Mouse (Mus musculus) kidney, adult 2 months (tissue): Measurements from ENCODE around the gene Zcchc17. TPM values are rescaled to one million over a fixed set of nuclear protein-coding genes. Genes with fewer than 3 reads are reported as not detected.

ENCODE experiments used
- DNase-seq: peaks from one replicate; pipeline ENCODE4 v3.0.0; 2021
- H3K27ac ChIP-seq: fragments of 200-500 bp; 2 replicates; pipeline ENCODE4 v1.5.1; 2012; ENCODE audit warnings: low read depth, low read length, control low read depth, inconsistent platforms; ENCODE audit not compliant: insufficient read depth
- H3K27me3 ChIP-seq: fragments of 200-500 bp; replicated peaks from 2 replicates; pipeline ENCODE4 v1.6.1; 2012; ENCODE audit warnings: mild to moderate bottlenecking, moderate library complexity, low read length, inconsistent platforms; ENCODE audit not compliant: control insufficient read depth, insufficient read depth
- H3K36me3 ChIP-seq: fragments of 200-500 bp; 2 replicates; pipeline ENCODE4 v1.6.1; 2012; ENCODE audit warnings: mild to moderate bottlenecking, moderate library complexity, low read length, inconsistent platforms; ENCODE audit not compliant: control insufficient read depth, insufficient read depth
- H3K4me1 ChIP-seq: fragments of 200-500 bp; 2 replicates; pipeline ENCODE4 v1.6.1; 2011; ENCODE audit warnings: low read length; ENCODE audit not compliant: control insufficient read depth, insufficient read depth
- H3K4me3 ChIP-seq: fragments of 200-500 bp; 2 replicates; pipeline ENCODE4 v1.5.1; 2011; ENCODE audit warnings: mild to moderate bottlenecking, low read depth, low read length, control low read depth; ENCODE audit not compliant: insufficient read depth
- CTCF ChIP-seq: fragments of 200-500 bp; conservative IDR thresholded peaks from 2 replicates; pipeline ENCODE4 v1.5.1; 2011; ENCODE audit warnings: low read depth, mild to moderate bottlenecking, control low read depth, low read length, moderate library complexity, mixed read lengths; ENCODE audit not compliant: insufficient read depth, insufficient read length
- POLR2A ChIP-seq: fragments of 200-500 bp; IDR thresholded peaks from one replicate; pipeline ENCODE4 v1.6.1; 2011; ENCODE audit warnings: low read depth, low read length, control low read depth
- WGBS: fragments of 180-500 bp; shearing (Covaris S2); methylation state at CpG from one replicate; pipeline ENCODE4 v1.1.7; 2018; 5-methylcytosine and 5-hydroxymethylcytosine counted together
- polyA plus RNA-seq: library from polyadenylated mRNA; depleted of rRNA; stranded (reverse); fragments of >200 nt; gene quantifications from 2 replicates; pipeline ENCODE4 v1.2.3, GENCODE M21; 2012; rRNA removed

Zcchc17 gene
- 21.1 and 22.7 TPM in 2 replicates for polyA plus RNA-seq

GRCm38 (mm10) chr4:130359486-130360237, at the start of gene Zcchc17, which contains the start of gene Snrnp40:
TSS of gene Zcchc17 (minus strand) at chr4:130359943.
TSS of gene Snrnp40 (plus strand) at chr4:130360132.
- Histone ChIP-seq H3K27me3 (no peaks in the 10 kb centered on the region), H3K4me3 (peak within 1 kb of the TSS; percentile 94), H3K36me3 (no peaks in the 10 kb centered on the region), H3K27ac (peak within 1 kb of the TSS; percentile 73), H3K4me1 (peaks cover 7% of the 10 kb centered on the region; the same call in 1 of the 2 replicates)
- TF ChIP-seq POLR2A (peak; percentile 73), CTCF (no peak)
- 1% methylated on average over 49 of the region's 49 CpGs for WGBS
- peak; percentile 100 for DNase-seq

- TF ChIP-seq CTCF (0 out of 2 replicates have a peak, but pooled peaks have one; percentile 27), POLR2A (no peak)
- Histone ChIP-seq H3K27ac (no peak overlapping the region), H3K27me3 (no peaks in the 10 kb centered on the region), H3K4me3 (no peak overlapping the region), H3K36me3 (no peaks in the 10 kb centered on the region), H3K4me1 (peaks cover 20% of the 10 kb centered on the region; the same call in 1 of the 2 replicates)
- DNase-seq, result peak; percentile 13
- 70% methylated on average over 3 of the region's 3 CpGs for WGBS
Measured at GRCm38 (mm10) chr4:130391265-130391664, 31.5 kb upstream of the Zcchc17 start.

DNA sequence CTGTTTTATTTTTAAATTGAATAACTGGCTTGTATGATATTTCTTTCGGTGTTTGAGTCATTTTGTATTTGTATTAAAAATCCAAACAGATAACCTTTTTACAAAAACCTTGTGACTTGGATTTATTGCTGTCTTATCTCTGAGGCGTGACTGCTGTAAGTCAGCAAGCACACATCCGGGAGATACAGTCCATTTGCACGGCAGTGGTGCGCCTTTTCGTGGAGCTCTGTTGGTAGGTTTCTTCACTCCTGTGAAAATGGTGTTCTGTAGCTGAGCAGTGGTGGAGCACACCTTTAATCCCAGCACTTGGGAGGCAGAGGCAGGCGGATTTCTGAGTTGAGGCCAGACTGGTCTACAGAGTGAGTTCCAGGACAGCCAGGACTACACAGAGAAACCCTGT, 30.2 kb upstream of the Zcchc17 start:
- 69% methylated on average over 7 of the region's 7 CpGs for WGBS

DNA sequence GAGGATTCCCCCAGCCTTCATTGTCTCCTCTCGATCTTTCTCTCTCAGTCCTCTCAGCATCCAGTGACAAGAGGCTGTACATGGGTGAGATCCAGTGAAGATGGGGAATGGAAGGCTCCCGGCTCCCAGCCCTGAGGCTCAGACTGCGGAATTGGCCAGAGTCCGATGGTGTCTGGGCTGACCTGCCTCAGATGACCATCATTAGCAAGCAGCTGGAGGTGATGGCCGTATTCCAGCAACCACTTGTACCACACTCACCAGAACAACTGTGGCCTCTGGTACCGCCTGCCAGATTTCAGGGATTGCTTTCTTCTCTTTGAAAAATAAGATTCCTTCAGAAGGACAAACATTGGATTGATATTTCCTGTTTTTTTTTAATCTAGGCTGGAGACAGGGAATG, 29.8 kb upstream of the Zcchc17 start:
- no peaks in the 10 kb centered on the region for H3K36me3 ChIP-seq
- DNase-seq, result peak; percentile 94

More for the DNA sequence above, 30.2 kb upstream of the Zcchc17 start:
- no peak overlapping the region for H3K4me3 ChIP-seq
- H3K27ac ChIP-seq, result no peak overlapping the region
- H3K36me3 ChIP-seq, result no peaks in the 10 kb centered on the region
- TF ChIP-seq POLR2A (no peak), CTCF (no peak)
- DNase-seq, result no peak
- H3K27me3 ChIP-seq, result no peaks in the 10 kb centered on the region
- peaks cover 20% of the 10 kb centered on the region; the same call in 1 of the 2 replicates for H3K4me1 ChIP-seq

GRCm38 (mm10) chr4:130387256-130387655, 27.5 kb upstream of the Zcchc17 start:
- peaks cover 20% of the 10 kb centered on the region; the same call in 1 of the 2 replicates for H3K4me1 ChIP-seq
- 63% methylated on average over 3 of the region's 3 CpGs for WGBS
- no peak overlapping the region; the same call in 1 of the 2 replicates for H3K27ac ChIP-seq
- H3K27me3 ChIP-seq, result no peaks in the 10 kb centered on the region
- H3K4me3 ChIP-seq, result no peak overlapping the region
- DNase-seq, result peak; percentile 46
- H3K36me3 ChIP-seq, result no peaks in the 10 kb centered on the region; the same call in 1 of the 2 replicates
- TF ChIP-seq POLR2A (no peak), CTCF (no peak)

More for the DNA sequence above, 29.8 kb upstream of the Zcchc17 start:
- no peaks in the 10 kb centered on the region for H3K27me3 ChIP-seq
- TF ChIP-seq CTCF (no peak), POLR2A (no peak)
- H3K4me1 ChIP-seq, result peaks cover 20% of the 10 kb centered on the region; the same call in 1 of the 2 replicates
- no peak overlapping the region for H3K4me3 ChIP-seq
- 33% methylated on average over 6 of the region's 6 CpGs for WGBS
- peak overlapping the region; percentile 37; the same call in 1 of the 2 replicates for H3K27ac ChIP-seq

GRCm38 (mm10) chr4:130380418-130380817, 20.7 kb upstream of the Zcchc17 start:
- Histone ChIP-seq H3K4me3 (no peak overlapping the region), H3K36me3 (no peaks in the 10 kb centered on the region; the same call in 1 of the 2 replicates), H3K27me3 (no peaks in the 10 kb centered on the region), H3K27ac (no peak overlapping the region), H3K4me1 (no peaks in the 10 kb centered on the region; the same call in 1 of the 2 replicates)
- no peak for TF ChIP-seq POLR2A
- 0 out of 2 replicates have a peak, but pooled peaks have one; percentile 9 for TF ChIP-seq CTCF
- WGBS, result 85% methylated on average over 2 of the region's 2 CpGs
- DNase-seq, result no peak

GRCm38 (mm10) chr4:130379181-130379580, 19.4 kb upstream of the Zcchc17 start:
- H3K36me3 ChIP-seq, result no peaks in the 10 kb centered on the region; the same call in 1 of the 2 replicates

More at GRCm38 (mm10) chr4:130379181-130379580, 19.4 kb upstream of the Zcchc17 start:
- H3K4me1 ChIP-seq, result no peaks in the 10 kb centered on the region; the same call in 1 of the 2 replicates
- no peaks in the 10 kb centered on the region for H3K27me3 ChIP-seq
- DNase-seq, result no peak
- WGBS, result 98% methylated on average over 2 of the region's 2 CpGs
- no peak overlapping the region for H3K27ac ChIP-seq
- no peak overlapping the region for H3K4me3 ChIP-seq
- TF ChIP-seq CTCF (no peak), POLR2A (no peak)
